Mouse (Mus musculus): ENCODE results near the gene Hlcs. TPM values are rescaled to one million over a fixed set of nuclear protein-coding genes. Genes with fewer than 3 reads are reported as not detected.

Gene Hlcs
- total RNA-seq, 2 experiments from 2014 or later, result 13.6 to 18.3 TPM

GRCm38 (mm10) chr16:94095109-94095822, 218.1 kb downstream of the Hlcs start:
- no peak for DNase-seq

- no peak for DNase-seq
Observed at GRCm38 (mm10) chr16:94094251-94095108, 218.9 kb downstream of the Hlcs start.

- DNase-seq, result no peak
Observed at GRCm38 (mm10) chr16:94093151-94093863, 220.1 kb downstream of the Hlcs start.

- DNase-seq, result no peak
Observed at GRCm38 (mm10) chr16:94092511-94093150, 220.7 kb downstream of the Hlcs start.

GRCm38 (mm10) chr16:94088819-94089692, 224.3 kb downstream of the Hlcs start:
- no peak for DNase-seq

GRCm38 (mm10) chr16:94088226-94088748, 225.1 kb downstream of the Hlcs start:
- no peak for DNase-seq

- DNase-seq, result no peak
Observed at GRCm38 (mm10) chr16:94087570-94088225, 225.7 kb downstream of the Hlcs start.

GRCm38 (mm10) chr16:94086701-94087569, 226.4 kb downstream of the Hlcs start:
- no peak for DNase-seq

- DNase-seq, result no peak
Observed at GRCm38 (mm10) chr16:94085603-94086285, 227.6 kb downstream of the Hlcs start.

GRCm38 (mm10) chr16:94084711-94085602, 228.4 kb downstream of the Hlcs start, which contains the start of gene Sim2:
TSS of gene Sim2 (plus strand) at chr16:94084931.
- peak; percentile 51 to 55 for DNase-seq

GRCm38 (mm10) chr16:94083848-94084525, 229.4 kb downstream of the Hlcs start:
- DNase-seq, result no peak

GRCm38 (mm10) chr16:94082960-94083847, 230.2 kb downstream of the Hlcs start:
- DNase-seq, result no peak

- no peak for DNase-seq
Observed at GRCm38 (mm10) chr16:94081996-94082708, 231.2 kb downstream of the Hlcs start.

GRCm38 (mm10) chr16:94081596-94081995, 231.8 kb downstream of the Hlcs start:
- no peak for DNase-seq
